Mouse (Mus musculus) effector memory CD4-positive, alpha-beta T cell, adult 7 months (primary cell): ENCODE results near the gene Chst10. TPM values are rescaled to one million over a fixed set of nuclear protein-coding genes. Genes with fewer than 3 reads are reported as not detected.

ENCODE experiments used
- polyA plus RNA-seq: library from polyadenylated mRNA; unstranded; fragments of 100-300 nt; shearing (Covaris generic); gene quantifications from one replicate; pipeline ENCODE4 v1.2.1, GENCODE M21; 2017

The Chst10 gene
- 16.4 TPM for polyA plus RNA-seq

DNA sequence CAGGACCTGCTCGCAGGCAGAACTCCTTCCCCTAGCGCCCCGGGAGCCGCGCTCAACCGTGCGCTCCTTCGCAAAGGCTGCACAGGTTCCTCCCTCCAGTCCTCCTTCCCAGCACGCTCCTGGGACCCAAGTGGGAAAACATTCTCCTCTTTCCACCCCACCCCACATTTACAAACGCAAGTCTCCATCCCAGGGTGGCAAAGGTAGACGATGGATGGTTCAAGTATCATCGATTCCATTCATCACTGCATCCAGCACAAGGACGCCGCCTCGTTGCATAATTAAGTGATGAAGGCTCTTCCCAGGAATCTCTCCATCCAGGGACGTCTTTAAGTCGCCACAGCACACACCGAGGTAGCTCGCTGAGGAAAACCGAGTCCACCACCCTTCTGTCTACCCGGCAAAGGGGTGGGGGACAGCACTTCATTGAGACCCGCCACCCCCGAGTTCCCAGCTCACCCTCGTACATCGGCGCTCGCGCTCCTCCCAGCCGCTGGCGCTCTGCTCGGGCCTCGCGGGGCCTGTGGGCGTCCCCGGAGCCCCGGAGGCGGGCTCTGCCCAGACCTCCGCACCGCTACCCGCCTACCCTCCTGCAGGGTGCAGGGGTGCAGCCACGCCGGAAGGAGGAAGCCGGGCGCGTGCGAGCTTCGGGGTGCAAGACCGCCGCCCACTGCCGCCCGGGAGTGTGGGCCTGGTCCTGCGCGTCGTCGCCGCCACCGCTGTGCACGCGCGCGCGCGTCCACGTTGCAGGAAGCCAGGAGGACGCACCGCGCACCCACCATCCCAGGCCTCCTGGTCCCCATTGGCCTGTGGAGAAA, at the start of gene Chst10:
TSS of gene Chst10 (minus strand) at position 731 of the 818 bp plus-strand sequence.

DNA sequence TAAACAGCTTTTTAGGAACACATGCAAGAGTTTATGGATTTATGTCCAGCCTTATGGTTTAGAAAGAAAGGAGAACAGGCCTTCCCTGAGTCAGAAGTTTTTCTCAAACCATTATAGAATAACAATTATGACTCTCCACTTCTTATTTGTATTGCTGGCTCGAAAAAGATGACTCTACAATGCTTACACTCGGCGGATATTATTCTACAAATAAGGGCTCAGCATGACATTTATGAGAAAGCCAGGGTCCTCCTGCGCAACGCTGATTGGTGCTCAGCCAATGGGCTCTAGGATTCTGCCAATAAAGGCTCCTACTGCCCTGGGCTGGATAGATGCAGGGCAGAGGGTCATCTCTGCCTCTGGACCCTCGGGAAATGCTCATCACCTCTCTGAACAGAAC, 40.9 kb upstream of the Chst10 start, which contains the start of gene Nms:
TSS of gene Nms (plus strand) at position 301 of the 400 bp plus-strand sequence.

DNA sequence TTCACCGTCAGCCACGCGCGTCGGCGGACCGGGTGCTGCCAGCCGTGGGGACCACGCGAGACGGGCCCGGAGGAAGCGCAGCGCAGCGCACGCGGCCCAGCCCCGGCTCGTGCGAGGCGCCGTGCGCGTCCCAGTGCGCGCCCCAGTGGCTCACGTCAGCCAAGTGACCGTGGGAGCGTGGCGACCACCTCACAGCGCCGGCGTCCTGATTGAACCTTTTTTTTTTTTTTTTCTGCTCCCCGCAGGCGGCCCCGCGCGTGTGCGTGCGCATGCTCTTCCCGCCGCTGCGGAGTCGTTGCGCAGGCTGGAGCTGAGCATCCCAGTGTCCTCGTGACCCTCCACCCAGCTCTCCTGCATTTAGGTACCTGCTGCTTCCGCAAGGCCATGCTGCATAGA, 61.5 kb downstream of the Chst10 start, which contains the start of gene Lonrf2:
TSS of gene Lonrf2 (minus strand) at position 235 of the 396 bp plus-strand sequence.

Other genes with a start within 250 kb of the Chst10 start
- gene Aff3, start 233.2 kb downstream of the Chst10 start, polyA plus RNA-seq: 42.5 TPM
- gene Lonrf2, start 61.5 kb downstream of the Chst10 start, polyA plus RNA-seq: 0.12 TPM
- not detected for gene Nms, start 41.0 kb upstream of the Chst10 start, polyA plus RNA-seq
- 66.5 TPM for gene Pdcl3, start 87.4 kb upstream of the Chst10 start, polyA plus RNA-seq